Mouse (Mus musculus): Measurements from ENCODE around the gene Ctnna2.

DNA sequence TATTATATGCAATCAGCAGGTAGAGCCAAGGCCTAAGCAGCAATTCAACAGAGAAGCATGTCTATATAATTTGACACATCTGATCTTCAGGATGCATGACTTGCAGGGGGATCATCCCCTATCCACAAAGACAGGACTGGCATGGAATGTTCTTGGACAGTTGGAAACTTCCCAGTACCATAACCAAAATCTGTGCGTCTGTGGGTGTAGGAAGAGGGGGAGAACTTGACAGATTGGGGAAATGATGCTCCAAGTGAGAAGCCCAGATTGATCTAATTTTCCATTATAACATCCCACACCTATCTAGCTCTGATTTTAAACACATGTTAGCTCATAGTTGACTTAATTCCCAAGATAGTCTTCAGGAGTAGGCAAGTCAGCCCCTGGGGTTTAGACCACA, 968.5 kb downstream of the Ctnna2 start:
- no peak for TF ChIP-seq CTCF (IDR thresholded peaks at IDR 0.05; ENCODE audit: low read depth)
- no peak for TF ChIP-seq EP300 (IDR thresholded peaks at IDR 0.05; ENCODE audit: low read depth)
